Mouse (Mus musculus) ES-E14 (cell line): ENCODE measurements around the gene Klk5.

ENCODE experiments used
- HCFC1 ChIP-seq: IDR thresholded peaks from 2 replicates; pipeline ENCODE4 v1.6.1; 2012; ENCODE audit warnings: low read length, inconsistent platforms, borderline replicate concordance; ENCODE audit not compliant: insufficient read depth
- MAFK ChIP-seq: IDR thresholded peaks from 2 replicates; pipeline ENCODE4 v1.6.1; 2014; ENCODE audit warnings: mild to moderate bottlenecking, low read depth, low read length, inconsistent platforms; ENCODE audit not compliant: insufficient read depth
- ZC3H11A ChIP-seq: IDR thresholded peaks from 2 replicates; pipeline ENCODE4 v1.6.1; 2012; ENCODE audit warnings: low read depth, mild to moderate bottlenecking, inconsistent platforms, low read length, borderline replicate concordance
- ZNF384 ChIP-seq: IDR thresholded peaks from 2 replicates; pipeline ENCODE4 v1.6.1; 2012; ENCODE audit warnings: low read depth, low read length, inconsistent platforms

GRCm38 (mm10) chr7:43843801-43844200, 2.0 kb downstream of the Klk5 start:
- TF ChIP-seq ZC3H11A, result no peak
- no peak for TF ChIP-seq HCFC1
- no peak for TF ChIP-seq ZNF384
- TF ChIP-seq MAFK, result no peak
